15 mouse cellular contexts compared by ENCODE assay signal in genomic region chr3:59203802-59204520, GRCm38 (mm10). TPM values are rescaled to one million over a fixed set of nuclear protein-coding genes. Genes with fewer than 3 reads are reported as not detected.
DNase-seq lines count a peak whose midpoint lies in the region; ATAC-seq and TF ChIP-seq lines count a peak whose summit lies in the region.
"Had no signal": no experiment of that assay in that cellular context is flagged by ENCODE, and none has a peak within 500 bp of the region (broad histone marks: within the 10 kb centered on the region; RNA-seq: fewer than 3 reads in every experiment).

No protein-coding gene starts in this region.

- no peaks in the 10 kb centered on the region for H3K9me3 ChIP-seq in heart, embryonic 14.5 days (ENCODE audit: control insufficient read depth, low read length)
- no peaks in the 10 kb centered on the region for H3K9me3 ChIP-seq in embryonic facial prominence, embryonic 14.5 days (ENCODE audit: control insufficient read depth, low read length)
- H3K9me3 ChIP-seq in hindbrain, postnatal 0 days (ENCODE audit: low read length) = no peaks in the 10 kb centered on the region
- H3K9me3 ChIP-seq: liver, embryonic 13.5 days had no signal

- intact Hi-C loops in heart, postnatal 14 days (cut with DNase I) = no loop called here

- no peak for DNase-seq in heart, postnatal 14 days
- peak; percentile 7 for DNase-seq in ES-CJ7 (ENCODE audit: low read depth, low spot score)
- peak; percentile 72 for DNase-seq in embryonic facial prominence, embryonic 14.5 days (ENCODE audit: low spot score)
- DNase-seq in layer of hippocampus, adult 2 months (ENCODE audit: low spot score in 2 of 2) = no peak
- no peak for DNase-seq in MN1 (ENCODE audit: low spot score)
- DNase-seq in hindbrain, postnatal 0 days (ENCODE audit: low spot score) = no peak
- DNase-seq: adrenal gland, adult 2 months; layer of hippocampus, adult 9-11 months; liver, embryonic 13.5 days had no signal

- TF ChIP-seq CTCF in layer of hippocampus, adult 2 months (conservative IDR thresholded peaks at IDR 0.05) = no peak
- no peak for TF ChIP-seq CTCF in hindbrain, postnatal 0 days (IDR thresholded peaks at IDR 0.05; ENCODE audit: low read depth)

- H3K4me2 ChIP-seq in heart, embryonic 14.5 days (ENCODE audit: low read length) = no peak overlapping the region
- H3K4me2 ChIP-seq in embryonic facial prominence, embryonic 14.5 days (ENCODE audit: low read depth, low read length) = no peak overlapping the region
- no peak overlapping the region for H3K4me2 ChIP-seq in hindbrain, postnatal 0 days (ENCODE audit: low read depth, low read length)
- H3K4me2 ChIP-seq: liver, embryonic 13.5 days had no signal

- H3K27me3 ChIP-seq in heart, embryonic 14.5 days (ENCODE audit: control insufficient read depth, insufficient read depth, low read length) = no peaks in the 10 kb centered on the region
- H3K27me3 ChIP-seq in embryonic facial prominence, embryonic 14.5 days (replicated peaks; ENCODE audit: control insufficient read depth, insufficient read depth, low read length) = no peaks in the 10 kb centered on the region
- no peaks in the 10 kb centered on the region for H3K27me3 ChIP-seq in hindbrain, postnatal 0 days (ENCODE audit: insufficient read depth, low read length)
- H3K27me3 ChIP-seq: liver, embryonic 13.5 days had no signal

- H3K9ac ChIP-seq in heart, embryonic 14.5 days (ENCODE audit: low read length) = no peak overlapping the region
- no peak overlapping the region for H3K9ac ChIP-seq in embryonic facial prominence, embryonic 14.5 days (ENCODE audit: low read depth, low read length)
- no peak overlapping the region for H3K9ac ChIP-seq in hindbrain, postnatal 0 days (replicated peaks; ENCODE audit: low read length)
- H3K9ac ChIP-seq: liver, embryonic 13.5 days had no signal

- H3K4me1 ChIP-seq in heart, embryonic 14.5 days (ENCODE audit: control insufficient read depth in 2 of 2, insufficient read depth in 2 of 2, low read length in 2 of 2) = peaks cover 19 to 27% of the 10 kb centered on the region in 2 experiments
- peaks cover 6% of the 10 kb centered on the region; the same call in 1 of the 2 replicates for H3K4me1 ChIP-seq in embryonic facial prominence, embryonic 14.5 days (ENCODE audit: control insufficient read depth, insufficient read depth, low read length)
- no peaks in the 10 kb centered on the region for H3K4me1 ChIP-seq in hindbrain, postnatal 0 days (ENCODE audit: insufficient read depth, low read length)

- H3K36me3 ChIP-seq in heart, embryonic 14.5 days (ENCODE audit: control insufficient read depth, insufficient read depth, low read length) = no peaks in the 10 kb centered on the region
- no peaks in the 10 kb centered on the region for H3K36me3 ChIP-seq in embryonic facial prominence, embryonic 14.5 days (ENCODE audit: control insufficient read depth, insufficient read depth, low read length)
- no peaks in the 10 kb centered on the region for H3K36me3 ChIP-seq in hindbrain, postnatal 0 days (ENCODE audit: insufficient read depth, low read length)
- H3K36me3 ChIP-seq: liver, embryonic 13.5 days had no signal

- H3K27ac ChIP-seq in heart, embryonic 14.5 days (replicated peaks in 1 of 2; ENCODE audit: control insufficient read depth in 1 of 2, insufficient read depth in 1 of 2, low read depth in 2 of 2, low read length in 2 of 2) = peak overlapping the region; percentile 74 to 80
- H3K27ac ChIP-seq in embryonic facial prominence, embryonic 14.5 days (replicated peaks; ENCODE audit: low read depth, low read length) = 0 out of 2 replicates have a peak overlapping the region, but pooled peaks have one; percentile 33
- H3K27ac ChIP-seq in layer of hippocampus, adult 2 months = no peak overlapping the region
- no peak overlapping the region for H3K27ac ChIP-seq in hindbrain, postnatal 0 days
- H3K27ac ChIP-seq: liver, embryonic 13.5 days had no signal

- ATAC-seq in heart, embryonic 14.5 days (ENCODE audit: insufficient number of reproducible peaks, insufficient read depth, low FRiP score, low read depth) = no peak
- peak; percentile 79 for ATAC-seq in embryonic facial prominence, embryonic 14.5 days (ENCODE audit: low read depth)
- peak; percentile 13 for ATAC-seq in megakaryocyte progenitor cell, adult 5-6 weeks (replicated peaks; ENCODE audit: poor library complexity)
- no peak for ATAC-seq in hindbrain, postnatal 0 days

- WGBS in heart, embryonic 14.5 days = 36% methylated on average over 8 of the region's 8 CpGs
- 74% methylated on average over 8 of the region's 8 CpGs for WGBS in embryonic facial prominence, embryonic 14.5 days
- 83% methylated on average over 8 of the region's 8 CpGs for WGBS in hindbrain, postnatal 0 days

- H3K4me3 ChIP-seq in heart, embryonic 14.5 days (ENCODE audit: control insufficient read depth in 1 of 2, insufficient read depth in 1 of 2, low read depth in 1 of 2, low read length in 2 of 2) = no peak overlapping the region
- H3K4me3 ChIP-seq in embryonic facial prominence, embryonic 14.5 days (ENCODE audit: low read depth, low read length) = no peak overlapping the region
- no peak overlapping the region for H3K4me3 ChIP-seq in layer of hippocampus, adult 2 months
- no peak overlapping the region for H3K4me3 ChIP-seq in hindbrain, postnatal 0 days (ENCODE audit: low read length)
- H3K4me3 ChIP-seq: liver, embryonic 13.5 days had no signal

RNA-seq across cellular contexts. Expression of gene P2ry13, which starts 6.7 kb away (rescaled TPM):
- polyA plus RNA-seq in heart, embryonic 14.5 days (2014; fragmentation: Nextera tagmentation; extraction: Ambion mirVana) = 0.49 and 0.78 TPM in 2 replicates
- under 1 TPM; 0.37 to 0.74 TPM for total RNA-seq in heart, postnatal 14 days (2021)
- 2.0 and 2.5 TPM in 2 replicates for polyA plus RNA-seq in embryonic facial prominence, embryonic 14.5 days (2014; fragmentation: Nextera tagmentation; extraction: Ambion mirVana)
- 0.95 and 1.6 TPM in 2 replicates for total RNA-seq in megakaryocyte progenitor cell, adult 5-6 weeks (2015)
- total RNA-seq in megakaryocyte progenitor cell, adult 5-6 weeks (2017) = 0.78 and 0.83 TPM in 2 replicates
- total RNA-seq in layer of hippocampus, adult 2 months (2021) = 10 to 100 TPM in 1 of 2 experiments, 1 to 10 TPM in 1; 9.4 to 10.1 TPM
- total RNA-seq in hindbrain, postnatal 0 days (2014; rRNA removed) = 3.6 and 4.4 TPM in 2 replicates
- polyA plus RNA-seq in hindbrain, postnatal 0 days (2015; fragmentation: Nextera tagmentation; extraction: Ambion mirVana) = 2.2 and 2.5 TPM in 2 replicates

RNA-seq across cellular contexts. Expression of gene Gpr87, which starts 9.1 kb away (rescaled TPM):
- polyA plus RNA-seq in heart, embryonic 14.5 days (2014; fragmentation: Nextera tagmentation; extraction: Ambion mirVana) = not detected in 2 replicates
- total RNA-seq in heart, postnatal 14 days (2021) = not detected
- polyA plus RNA-seq in embryonic facial prominence, embryonic 14.5 days (2014; fragmentation: Nextera tagmentation; extraction: Ambion mirVana) = 7.4 and 7.9 TPM in 2 replicates
- not detected in 2 replicates for total RNA-seq in megakaryocyte progenitor cell, adult 5-6 weeks (2015)
- not detected in 2 replicates for total RNA-seq in megakaryocyte progenitor cell, adult 5-6 weeks (2017)
- total RNA-seq in layer of hippocampus, adult 2 months (2021) = not detected
- not detected in 2 replicates for total RNA-seq in hindbrain, postnatal 0 days (2014; rRNA removed)
- polyA plus RNA-seq in hindbrain, postnatal 0 days (2015; fragmentation: Nextera tagmentation; extraction: Ambion mirVana) = 0.13 TPM in 1 of 2 replicates, not detected in the other
- total RNA-seq: adrenal gland, adult 2 months; left cerebral cortex, postnatal 36 days had no signal
- polyA plus RNA-seq: adrenal gland, adult 2 months; cortical plate, adult 2 months; hindbrain, embryonic 11.5 days; liver, embryonic 13.5 days; testis, adult 2 months had no signal

RNA-seq across cellular contexts. Expression of gene P2ry14, which starts 50.5 kb away (rescaled TPM):
- polyA plus RNA-seq in heart, embryonic 14.5 days (2014; fragmentation: Nextera tagmentation; extraction: Ambion mirVana) = 2.1 and 2.5 TPM in 2 replicates
- 1 to 10 TPM; 6.1 to 7.2 TPM for total RNA-seq in heart, postnatal 14 days (2021)
- polyA plus RNA-seq in embryonic facial prominence, embryonic 14.5 days (2014; fragmentation: Nextera tagmentation; extraction: Ambion mirVana) = 1.8 and 2.1 TPM in 2 replicates
- total RNA-seq in megakaryocyte progenitor cell, adult 5-6 weeks (2015) = 5.7 and 7.2 TPM in 2 replicates
- 5.0 and 8.0 TPM in 2 replicates for total RNA-seq in megakaryocyte progenitor cell, adult 5-6 weeks (2017)
- 1 to 10 TPM; 1.8 to 3.5 TPM for total RNA-seq in layer of hippocampus, adult 2 months (2021)
- 1.7 and 3.0 TPM in 2 replicates for total RNA-seq in hindbrain, postnatal 0 days (2014; rRNA removed)
- polyA plus RNA-seq in hindbrain, postnatal 0 days (2015; fragmentation: Nextera tagmentation; extraction: Ambion mirVana) = 4.4 and 4.6 TPM in 2 replicates

RNA-seq across cellular contexts. Expression of gene P2ry12, which starts 58.7 kb away (rescaled TPM):
- 0.96 and 1.2 TPM in 2 replicates for polyA plus RNA-seq in heart, embryonic 14.5 days (2014; fragmentation: Nextera tagmentation; extraction: Ambion mirVana)
- 1 to 10 TPM; 1.4 to 2.2 TPM for total RNA-seq in heart, postnatal 14 days (2021)
- polyA plus RNA-seq in embryonic facial prominence, embryonic 14.5 days (2014; fragmentation: Nextera tagmentation; extraction: Ambion mirVana) = 2.8 and 3.7 TPM in 2 replicates
- 0.32 TPM in 1 of 2 replicates, not detected in the other for total RNA-seq in megakaryocyte progenitor cell, adult 5-6 weeks (2015)
- 0.17 TPM in 1 of 2 replicates, not detected in the other for total RNA-seq in megakaryocyte progenitor cell, adult 5-6 weeks (2017)
- 10 to 100 TPM; 38.5 to 43.3 TPM for total RNA-seq in layer of hippocampus, adult 2 months (2021)
- total RNA-seq in hindbrain, postnatal 0 days (2014; rRNA removed) = 8.3 and 17.8 TPM in 2 replicates
- polyA plus RNA-seq in hindbrain, postnatal 0 days (2015; fragmentation: Nextera tagmentation; extraction: Ambion mirVana) = 15.4 TPM in 2 replicates

Comparison
In these comparisons a context has a peak if more than half of its experiments do, and no peak if none do; other contexts are left out.
1. ATAC-seq: peak in embryonic facial prominence, embryonic 14.5 days (single experiment) and megakaryocyte progenitor cell, adult 5-6 weeks (single experiment); none in heart, embryonic 14.5 days (single experiment) and hindbrain, postnatal 0 days (single experiment).
2. H3K27ac ChIP-seq: peak in heart, embryonic 14.5 days (2 of 2) and embryonic facial prominence, embryonic 14.5 days (single experiment); none in layer of hippocampus, adult 2 months (single experiment) and hindbrain, postnatal 0 days (single experiment).
3. DNase-seq: peak in ES-CJ7 (single experiment) and embryonic facial prominence, embryonic 14.5 days (single experiment); none in heart, postnatal 14 days (0 of 2), layer of hippocampus, adult 2 months (0 of 2), MN1 (single experiment) and hindbrain, postnatal 0 days (single experiment).